Mouse (Mus musculus): Measurements from ENCODE around the gene Hmga2. TPM values are rescaled to one million over a fixed set of nuclear protein-coding genes. Genes with fewer than 3 reads are reported as not detected.

Hmga2 gene
- polyA plus RNA-seq, 1 experiment from 2014 or later, result 11.1 TPM

- 81% methylated on average over 9 of the region's 9 CpGs for WGBS
- Histone ChIP-seq H3K4me2 (ENCODE audit: low read depth, low read length) (no peak overlapping the region), H3K36me3 (ENCODE audit: control insufficient read depth, insufficient read depth, low read length) (no peaks in the 10 kb centered on the region), H3K4me1 (ENCODE audit: control insufficient read depth, insufficient read depth, low read length) (peaks cover 26% of the 10 kb centered on the region), H3K4me3 (ENCODE audit: low read depth, low read length) (no peak overlapping the region), H3K9me3 (ENCODE audit: control insufficient read depth, low read length) (no peaks in the 10 kb centered on the region), H3K27ac (replicated peaks; ENCODE audit: low read depth, low read length) (no peak overlapping the region), H3K9ac (ENCODE audit: low read depth, low read length) (no peak overlapping the region), H3K27me3 (replicated peaks; ENCODE audit: control insufficient read depth, insufficient read depth, low read length) (no peaks in the 10 kb centered on the region)
- DNase-seq (ENCODE audit: low spot score) (no peak), ATAC-seq (ENCODE audit: low read depth) (no peak)
Measured at GRCm38 (mm10) chr10:120394740-120395139, 81.5 kb downstream of the Hmga2 start.

GRCm38 (mm10) chr10:120391971-120392716 is 84.1 kb downstream of the Hmga2 start:
- Histone ChIP-seq H3K4me1 (ENCODE audit: control insufficient read depth, insufficient read depth, low read length) (peaks cover 26% of the 10 kb centered on the region), H3K9ac (ENCODE audit: low read depth, low read length) (no peak overlapping the region), H3K9me3 (ENCODE audit: control insufficient read depth, low read length) (no peaks in the 10 kb centered on the region), H3K27me3 (replicated peaks; ENCODE audit: control insufficient read depth, insufficient read depth, low read length) (no peaks in the 10 kb centered on the region), H3K27ac (replicated peaks; ENCODE audit: low read depth, low read length) (no peak overlapping the region), H3K4me3 (ENCODE audit: low read depth, low read length) (no peak overlapping the region), H3K4me2 (ENCODE audit: low read depth, low read length) (no peak overlapping the region), H3K36me3 (ENCODE audit: control insufficient read depth, insufficient read depth, low read length) (no peaks in the 10 kb centered on the region)
- ATAC-seq (ENCODE audit: low read depth) (no peak), DNase-seq (ENCODE audit: low spot score) (no peak)
- whole genome bisulfite sequencing, result 40% methylated on average over 14 of the region's 14 CpGs

GRCm38 (mm10) chr10:120390912-120391835 is 85.1 kb downstream of the Hmga2 start:
- no peak overlapping the region for H3K9ac ChIP-seq (ENCODE audit: low read depth, low read length)
- ATAC-seq (ENCODE audit: low read depth), result no peak
- H3K4me1 ChIP-seq (ENCODE audit: control insufficient read depth, insufficient read depth, low read length), result peaks cover 28% of the 10 kb centered on the region
- H3K27ac ChIP-seq (replicated peaks; ENCODE audit: low read depth, low read length), result no peak overlapping the region
- no peak for DNase-seq (ENCODE audit: low spot score)
- 0 out of 2 replicates have a peak overlapping the region, but pooled peaks have one; percentile 5 for H3K4me2 ChIP-seq (ENCODE audit: low read depth, low read length)
- H3K4me3 ChIP-seq (ENCODE audit: low read depth, low read length), result no peak overlapping the region
- no peaks in the 10 kb centered on the region for H3K27me3 ChIP-seq (replicated peaks; ENCODE audit: control insufficient read depth, insufficient read depth, low read length)
- H3K36me3 ChIP-seq (ENCODE audit: control insufficient read depth, insufficient read depth, low read length), result no peaks in the 10 kb centered on the region
- 42% methylated on average over 28 of the region's 28 CpGs for WGBS
- H3K9me3 ChIP-seq (ENCODE audit: control insufficient read depth, low read length), result no peaks in the 10 kb centered on the region

GRCm38 (mm10) chr10:120389707-120390106 is 86.6 kb downstream of the Hmga2 start:
- Histone ChIP-seq H3K9ac (ENCODE audit: low read depth, low read length) (no peak overlapping the region), H3K27me3 (replicated peaks; ENCODE audit: control insufficient read depth, insufficient read depth, low read length) (no peaks in the 10 kb centered on the region), H3K4me3 (ENCODE audit: low read depth, low read length) (no peak overlapping the region), H3K36me3 (ENCODE audit: control insufficient read depth, insufficient read depth, low read length) (no peaks in the 10 kb centered on the region), H3K4me2 (ENCODE audit: low read depth, low read length) (no peak overlapping the region), H3K9me3 (ENCODE audit: control insufficient read depth, low read length) (no peaks in the 10 kb centered on the region), H3K4me1 (ENCODE audit: control insufficient read depth, insufficient read depth, low read length) (peaks cover 32% of the 10 kb centered on the region), H3K27ac (replicated peaks; ENCODE audit: low read depth, low read length) (no peak overlapping the region)
- no peak for DNase-seq (ENCODE audit: low spot score)
- 59% methylated on average over 6 of the region's 6 CpGs for WGBS
- no peak for ATAC-seq (ENCODE audit: low read depth)

GRCm38 (mm10) chr10:120388966-120389365 is 87.3 kb downstream of the Hmga2 start:
- no peak for ATAC-seq (ENCODE audit: low read depth)
- no peaks in the 10 kb centered on the region for H3K27me3 ChIP-seq (replicated peaks; ENCODE audit: control insufficient read depth, insufficient read depth, low read length)
- 51% methylated on average over 10 of the region's 10 CpGs for WGBS
- peaks cover 34% of the 10 kb centered on the region for H3K4me1 ChIP-seq (ENCODE audit: control insufficient read depth, insufficient read depth, low read length)
- H3K36me3 ChIP-seq (ENCODE audit: control insufficient read depth, insufficient read depth, low read length), result no peaks in the 10 kb centered on the region
- DNase-seq (ENCODE audit: low spot score), result no peak
- no peak overlapping the region for H3K4me2 ChIP-seq (ENCODE audit: low read depth, low read length)
- H3K4me3 ChIP-seq (ENCODE audit: low read depth, low read length), result no peak overlapping the region
- H3K27ac ChIP-seq (replicated peaks; ENCODE audit: low read depth, low read length), result no peak overlapping the region
- no peaks in the 10 kb centered on the region for H3K9me3 ChIP-seq (ENCODE audit: control insufficient read depth, low read length)
- no peak overlapping the region for H3K9ac ChIP-seq (ENCODE audit: low read depth, low read length)

- DNase-seq (ENCODE audit: low spot score) (no peak), ATAC-seq (ENCODE audit: low read depth) (0 out of 2 replicates have a peak, but pooled peaks have one; percentile 32)
- H3K9me3 ChIP-seq (ENCODE audit: control insufficient read depth, low read length), result no peaks in the 10 kb centered on the region
- H3K36me3 ChIP-seq (ENCODE audit: control insufficient read depth, insufficient read depth, low read length), result no peaks in the 10 kb centered on the region
- H3K4me3 ChIP-seq (ENCODE audit: low read depth, low read length), result no peak overlapping the region
- H3K9ac ChIP-seq (ENCODE audit: low read depth, low read length), result no peak overlapping the region
- peaks cover 39% of the 10 kb centered on the region for H3K4me1 ChIP-seq (ENCODE audit: control insufficient read depth, insufficient read depth, low read length)
- no peak overlapping the region for H3K4me2 ChIP-seq (ENCODE audit: low read depth, low read length)
- H3K27me3 ChIP-seq (replicated peaks; ENCODE audit: control insufficient read depth, insufficient read depth, low read length), result no peaks in the 10 kb centered on the region
- H3K27ac ChIP-seq (replicated peaks; ENCODE audit: low read depth, low read length), result 0 out of 2 replicates have a peak overlapping the region, but pooled peaks have one; percentile 24
- WGBS, result 53% methylated on average over 8 of the region's 8 CpGs
Measured at GRCm38 (mm10) chr10:120388400-120388871, 87.8 kb downstream of the Hmga2 start.

GRCm38 (mm10) chr10:120387105-120387504 is 89.2 kb downstream of the Hmga2 start:
- H3K36me3 ChIP-seq (ENCODE audit: control insufficient read depth, insufficient read depth, low read length), result no peaks in the 10 kb centered on the region
- H3K27ac ChIP-seq (replicated peaks; ENCODE audit: low read depth, low read length), result no peak overlapping the region
- no peaks in the 10 kb centered on the region for H3K9me3 ChIP-seq (ENCODE audit: control insufficient read depth, low read length)
- ATAC-seq (ENCODE audit: low read depth), result no peak
- peaks cover 36% of the 10 kb centered on the region for H3K4me1 ChIP-seq (ENCODE audit: control insufficient read depth, insufficient read depth, low read length)
- H3K4me2 ChIP-seq (ENCODE audit: low read depth, low read length), result no peak overlapping the region
- DNase-seq (ENCODE audit: low spot score), result no peak
- H3K27me3 ChIP-seq (replicated peaks; ENCODE audit: control insufficient read depth, insufficient read depth, low read length), result no peaks in the 10 kb centered on the region
- 77% methylated on average over 8 of the region's 8 CpGs for WGBS
- H3K9ac ChIP-seq (ENCODE audit: low read depth, low read length), result no peak overlapping the region
- no peak overlapping the region for H3K4me3 ChIP-seq (ENCODE audit: low read depth, low read length)

- no peaks in the 10 kb centered on the region for H3K27me3 ChIP-seq (replicated peaks; ENCODE audit: control insufficient read depth, insufficient read depth, low read length)
- ATAC-seq (ENCODE audit: low read depth) (peak; percentile 57; the same call in 1 of the 2 replicates), DNase-seq (ENCODE audit: low spot score) (no peak)
- no peak overlapping the region for H3K27ac ChIP-seq (replicated peaks; ENCODE audit: low read depth, low read length)
- H3K4me3 ChIP-seq (ENCODE audit: low read depth, low read length), result no peak overlapping the region
- peaks cover 29% of the 10 kb centered on the region for H3K4me1 ChIP-seq (ENCODE audit: control insufficient read depth, insufficient read depth, low read length)
- no peak overlapping the region for H3K9ac ChIP-seq (ENCODE audit: low read depth, low read length)
- no peaks in the 10 kb centered on the region for H3K9me3 ChIP-seq (ENCODE audit: control insufficient read depth, low read length)
- WGBS, result 59% methylated on average over 10 of the region's 10 CpGs
- H3K4me2 ChIP-seq (ENCODE audit: low read depth, low read length), result no peak overlapping the region
- H3K36me3 ChIP-seq (ENCODE audit: control insufficient read depth, insufficient read depth, low read length), result no peaks in the 10 kb centered on the region
Measured at GRCm38 (mm10) chr10:120384797-120385600, 91.3 kb downstream of the Hmga2 start.
